Mouse (Mus musculus) embryo, embryonic 11 days (tissue): ENCODE measurements at regions not wholly inside any gene's neighbourhood (a gene's known extent, or its start where the extent isn't known, plus 50 kb on each side); places are given as distances from the start of the nearest gene placed in this dataset.
A peak's percentile ranks its signal among the peaks of the same experiment; 100 is the strongest.
"Not testable (repeated sequence)": the region's sequence is repeated elsewhere in the genome, so short reads cannot be mapped to it uniquely, and the experiment has no call there.

Source experiments
- DNase-seq: peaks from one replicate; pipeline ENCODE4 v3.0.0-alpha.2; 2015

- DNase-seq, result no peak
These were observed 113.5 kb upstream of the Lemd2 start for GRCm38 (mm10) chr17:27317576-27318277.

GRCm38 (mm10) chr17:27316711-27317575 is 112.7 kb upstream of the Lemd2 start:
- no peak for DNase-seq

GRCm38 (mm10) chr17:27315947-27316628 is 111.8 kb upstream of the Lemd2 start:
- DNase-seq, result no peak

- DNase-seq, result no peak
These were observed 111.2 kb upstream of the Lemd2 start for GRCm38 (mm10) chr17:27315428-27315827.

- DNase-seq, result no peak
These were observed 110.6 kb upstream of the Lemd2 start for GRCm38 (mm10) chr17:27314821-27315392.

GRCm38 (mm10) chr17:27308933-27309332 is 104.7 kb upstream of the Lemd2 start:
- DNase-seq, result peak; percentile 32

- DNase-seq, result peak; percentile 35
These were observed 100.6 kb upstream of the Lemd2 start for GRCm38 (mm10) chr17:27304842-27305241.

- no peak for DNase-seq
These were observed 99.6 kb upstream of the Lemd2 start for GRCm38 (mm10) chr17:27303633-27304479.

GRCm38 (mm10) chr17:27303061-27303460 is 98.8 kb upstream of the Lemd2 start:
- DNase-seq, result no peak

- DNase-seq, result peak; percentile 17
These were observed 97.1 kb upstream of the Lemd2 start for GRCm38 (mm10) chr17:27301376-27301775.

- DNase-seq, result no peak
These were observed 95.0 kb upstream of the Lemd2 start for GRCm38 (mm10) chr17:27299297-27299696.

GRCm38 (mm10) chr17:27298351-27298750 is 94.1 kb upstream of the Lemd2 start:
- no peak for DNase-seq

GRCm38 (mm10) chr17:27296156-27296555 is 91.9 kb upstream of the Lemd2 start:
- no peak for DNase-seq

GRCm38 (mm10) chr17:27294208-27294604 is 89.9 kb upstream of the Lemd2 start:
- DNase-seq, result peak; percentile 41

- DNase-seq, result no peak
These were observed 89.4 kb upstream of the Lemd2 start for GRCm38 (mm10) chr17:27293586-27294207.

- DNase-seq, result no peak
These were observed 87.4 kb upstream of the Lemd2 start for GRCm38 (mm10) chr17:27291673-27292072.

GRCm38 (mm10) chr17:27291176-27291575 is 86.9 kb upstream of the Lemd2 start:
- DNase-seq, result no peak

- DNase-seq, result no peak
These were observed 86.0 kb upstream of the Lemd2 start for GRCm38 (mm10) chr17:27290311-27290710.

GRCm38 (mm10) chr17:27289804-27290203 is 85.5 kb upstream of the Lemd2 start:
- DNase-seq, result not testable (repeated sequence)

GRCm38 (mm10) chr17:27287986-27288385 is 83.7 kb upstream of the Lemd2 start:
- DNase-seq, result not testable (repeated sequence)

- no peak for DNase-seq
These were observed 77.0 kb upstream of the Lemd2 start for GRCm38 (mm10) chr17:27281241-27281640.
